Mouse (Mus musculus): ENCODE data around the gene Car10. TPM values are rescaled to one million over a fixed set of nuclear protein-coding genes. Genes with fewer than 3 reads are reported as not detected.

Gene Car10
- not detected in 2 replicates for polyA plus RNA-seq (2012; rRNA removed)

DNA sequence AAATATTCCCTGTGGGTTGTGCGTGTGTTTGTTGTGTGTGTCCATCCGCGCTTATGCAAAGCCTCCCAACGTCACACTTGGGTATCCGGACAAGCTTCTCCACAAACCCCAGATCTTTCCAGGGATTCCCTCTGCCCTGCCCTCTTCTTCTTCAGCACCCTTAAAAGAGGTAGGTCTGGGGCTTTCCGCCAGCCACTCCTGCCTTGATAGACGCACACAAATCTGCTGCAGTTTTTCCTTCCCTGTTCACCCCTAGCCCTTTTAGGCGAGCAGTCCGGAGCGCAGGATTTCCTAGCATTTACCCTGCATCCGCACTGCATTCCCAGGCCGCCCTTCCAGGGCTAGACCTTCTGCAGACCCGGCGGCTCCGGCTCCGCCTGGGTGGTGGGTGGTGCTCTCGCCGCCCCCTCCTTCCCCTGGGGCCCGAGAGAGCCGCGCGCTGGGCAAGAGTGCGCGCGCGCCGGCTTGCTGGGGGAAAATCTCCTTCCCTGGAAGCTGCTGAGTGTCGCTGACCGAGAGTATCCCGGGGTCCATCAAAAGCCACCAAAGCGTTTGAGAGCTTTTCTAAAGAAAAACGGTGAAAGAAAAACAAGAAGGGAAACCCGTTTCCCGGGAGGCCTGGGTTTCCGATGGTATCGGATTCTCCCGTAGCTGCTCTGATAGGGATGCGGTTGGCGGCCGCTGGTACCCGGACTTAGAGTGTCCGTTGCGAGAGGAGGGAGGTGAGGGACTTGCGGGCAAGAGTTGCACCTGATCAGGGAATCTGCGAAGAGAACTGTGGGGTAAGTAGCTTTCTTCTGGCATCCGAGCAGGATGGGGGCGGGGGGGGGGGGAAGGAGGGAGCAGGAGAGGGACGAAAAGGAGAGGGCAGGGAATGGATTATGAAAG is at the start of gene Car10:
Gene Car10, plus strand, starts transcription at position 88 of the 888 bp plus-strand sequence.
- no peak within 1 kb of the TSS for H3K27ac ChIP-seq (ENCODE audit: insufficient read depth, low read depth, low read length)
- no peaks in the 10 kb centered on the region for H3K36me3 ChIP-seq (ENCODE audit: control insufficient read depth, insufficient read depth, low read length)
- no peak within 1 kb of the TSS for H3K4me3 ChIP-seq (ENCODE audit: insufficient read depth, low read depth, low read length)
- H3K4me1 ChIP-seq (ENCODE audit: control insufficient read depth, insufficient read depth, low read length): no peaks in the 10 kb centered on the region
- 1% methylated on average over 48 of the region's 48 CpGs for WGBS
- DNase-seq: no peak
- peaks cover 3% of the 10 kb centered on the region; the same call in 1 of the 2 replicates for H3K27me3 ChIP-seq (replicated peaks; ENCODE audit: control insufficient read depth, insufficient read depth, low read length)
- no peak for TF ChIP-seq POLR2A (IDR thresholded peaks at IDR 0.05; ENCODE audit: low read depth, low read length)
- no peak for TF ChIP-seq CTCF (conservative IDR thresholded peaks at IDR 0.05; ENCODE audit: insufficient read depth, insufficient read length, low read depth, low read length)

DNA sequence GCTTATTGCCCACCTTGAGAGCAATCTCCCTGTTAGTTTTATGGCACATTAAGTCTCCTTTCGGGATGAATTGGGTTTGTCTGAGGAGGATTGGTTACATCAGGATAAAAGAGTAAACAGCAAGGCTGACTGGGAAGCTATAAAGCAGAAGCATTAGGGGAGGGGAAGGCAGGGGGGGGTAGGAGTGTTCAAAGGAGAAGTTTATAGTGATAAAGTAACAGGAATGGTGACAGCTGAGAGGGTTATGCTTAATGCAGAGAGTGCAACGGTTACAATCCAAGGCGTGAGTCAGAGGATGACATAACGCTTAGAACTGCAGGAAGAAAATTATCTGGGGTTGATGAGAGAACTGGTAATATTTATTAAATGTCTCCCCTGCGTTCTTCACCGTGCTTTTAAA is 32.8 kb upstream of the Car10 start:
- Histone ChIP-seq H3K27ac (ENCODE audit: insufficient read depth, low read depth, low read length) (no peak overlapping the region), H3K4me1 (ENCODE audit: control insufficient read depth, insufficient read depth, low read length) (no peaks in the 10 kb centered on the region), H3K4me3 (ENCODE audit: insufficient read depth, low read depth, low read length) (no peak overlapping the region), H3K27me3 (replicated peaks; ENCODE audit: control insufficient read depth, insufficient read depth, low read length) (no peaks in the 10 kb centered on the region), H3K36me3 (ENCODE audit: control insufficient read depth, insufficient read depth, low read length) (no peaks in the 10 kb centered on the region)
- DNase-seq: no peak
- WGBS: 28% methylated on average over 6 of the region's 6 CpGs
- TF ChIP-seq CTCF (conservative IDR thresholded peaks at IDR 0.05; ENCODE audit: insufficient read depth, insufficient read length, low read depth, low read length) (no peak), POLR2A (IDR thresholded peaks at IDR 0.05; ENCODE audit: low read depth, low read length) (no peak)

- Histone ChIP-seq H3K27me3 (replicated peaks; ENCODE audit: control insufficient read depth, insufficient read depth, low read length) (no peaks in the 10 kb centered on the region), H3K4me1 (ENCODE audit: control insufficient read depth, insufficient read depth, low read length) (no peaks in the 10 kb centered on the region), H3K36me3 (ENCODE audit: control insufficient read depth, insufficient read depth, low read length) (no peaks in the 10 kb centered on the region), H3K27ac (ENCODE audit: insufficient read depth, low read depth, low read length) (no peak overlapping the region), H3K4me3 (ENCODE audit: insufficient read depth, low read depth, low read length) (no peak overlapping the region)
- 58% methylated on average over 3 of the region's 3 CpGs for WGBS
- no peak for DNase-seq
- TF ChIP-seq POLR2A (IDR thresholded peaks at IDR 0.05; ENCODE audit: low read depth, low read length): no peak
- TF ChIP-seq CTCF (conservative IDR thresholded peaks at IDR 0.05; ENCODE audit: insufficient read depth, insufficient read length, low read depth, low read length): no peak
Measured at GRCm38 (mm10) chr11:93065656-93066181, 32.1 kb upstream of the Car10 start.

DNA sequence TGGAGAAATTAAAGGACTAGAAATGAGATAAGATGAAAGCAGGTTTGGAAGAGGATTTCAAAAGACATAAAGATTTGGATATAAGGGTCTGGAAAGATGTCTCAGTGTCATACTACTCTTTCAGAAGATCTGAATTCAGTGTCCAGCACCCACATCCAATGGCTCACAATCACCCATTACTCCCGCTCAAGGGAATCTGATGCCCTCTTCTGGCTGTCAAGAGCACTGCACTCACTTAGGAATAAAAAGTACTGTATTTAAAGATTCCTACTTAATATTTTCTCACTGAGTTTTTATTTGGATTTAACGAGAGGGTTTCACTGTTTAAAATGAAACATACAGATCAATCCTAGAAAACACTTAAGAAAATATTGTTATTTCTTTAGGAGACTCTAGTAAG is 2.2 kb upstream of the Car10 start:
- DNase-seq: no peak
- WGBS: 16% methylated on average over 2 of the region's 2 CpGs
- no peak overlapping the region for H3K4me3 ChIP-seq (ENCODE audit: insufficient read depth, low read depth, low read length)
- H3K4me1 ChIP-seq (ENCODE audit: control insufficient read depth, insufficient read depth, low read length): no peaks in the 10 kb centered on the region
- no peak overlapping the region for H3K27ac ChIP-seq (ENCODE audit: insufficient read depth, low read depth, low read length)
- H3K27me3 ChIP-seq (replicated peaks; ENCODE audit: control insufficient read depth, insufficient read depth, low read length): peaks cover 3% of the 10 kb centered on the region; the same call in 1 of the 2 replicates
- no peaks in the 10 kb centered on the region for H3K36me3 ChIP-seq (ENCODE audit: control insufficient read depth, insufficient read depth, low read length)
- TF ChIP-seq CTCF (conservative IDR thresholded peaks at IDR 0.05; ENCODE audit: insufficient read depth, insufficient read length, low read depth, low read length) (no peak), POLR2A (IDR thresholded peaks at IDR 0.05; ENCODE audit: low read depth, low read length) (no peak)

DNA sequence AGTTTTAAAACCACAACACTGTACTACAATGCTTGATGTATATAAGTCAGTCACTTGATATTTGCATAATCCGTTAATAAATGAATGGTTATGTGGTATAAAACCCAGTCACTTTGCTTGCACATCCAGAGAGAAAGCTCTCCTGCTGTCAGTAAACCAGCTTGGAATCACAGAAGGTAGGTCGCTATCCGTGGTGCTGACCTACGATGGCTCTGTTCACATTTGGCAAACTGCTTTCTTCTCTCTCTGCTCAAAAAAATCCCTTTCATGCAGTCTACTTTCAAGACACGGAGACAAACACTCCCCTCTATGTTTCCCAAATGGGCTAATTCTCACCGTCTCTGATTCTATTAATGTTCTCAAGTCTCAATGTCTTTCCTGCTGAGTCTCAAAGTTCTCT is 827 bp upstream of the Car10 start:
- TF ChIP-seq POLR2A (IDR thresholded peaks at IDR 0.05; ENCODE audit: low read depth, low read length): no peak
- no peak for TF ChIP-seq CTCF (conservative IDR thresholded peaks at IDR 0.05; ENCODE audit: insufficient read depth, insufficient read length, low read depth, low read length)
- Histone ChIP-seq H3K36me3 (ENCODE audit: control insufficient read depth, insufficient read depth, low read length) (no peaks in the 10 kb centered on the region), H3K4me3 (ENCODE audit: insufficient read depth, low read depth, low read length) (no peak overlapping the region), H3K27me3 (replicated peaks; ENCODE audit: control insufficient read depth, insufficient read depth, low read length) (peaks cover 3% of the 10 kb centered on the region; the same call in 1 of the 2 replicates), H3K4me1 (ENCODE audit: control insufficient read depth, insufficient read depth, low read length) (no peaks in the 10 kb centered on the region), H3K27ac (ENCODE audit: insufficient read depth, low read depth, low read length) (no peak overlapping the region)
- 1% methylated on average over 6 of the region's 6 CpGs for WGBS
- DNase-seq: peak; percentile 19

GRCm38 (mm10) chr11:93097431-93097851 is 387 bp upstream of the Car10 start:
- 6% methylated on average over 14 of the region's 14 CpGs for WGBS
- Histone ChIP-seq H3K4me1 (ENCODE audit: control insufficient read depth, insufficient read depth, low read length) (no peaks in the 10 kb centered on the region), H3K36me3 (ENCODE audit: control insufficient read depth, insufficient read depth, low read length) (no peaks in the 10 kb centered on the region), H3K4me3 (ENCODE audit: insufficient read depth, low read depth, low read length) (no peak overlapping the region), H3K27me3 (replicated peaks; ENCODE audit: control insufficient read depth, insufficient read depth, low read length) (peaks cover 3% of the 10 kb centered on the region; the same call in 1 of the 2 replicates), H3K27ac (ENCODE audit: insufficient read depth, low read depth, low read length) (no peak overlapping the region)
- TF ChIP-seq POLR2A (IDR thresholded peaks at IDR 0.05; ENCODE audit: low read depth, low read length) (no peak), CTCF (conservative IDR thresholded peaks at IDR 0.05; ENCODE audit: insufficient read depth, insufficient read length, low read depth, low read length) (no peak)
- DNase-seq: no peak

GRCm38 (mm10) chr11:93098933-93099381 is 1.1 kb downstream of the Car10 start:
- H3K27ac ChIP-seq (ENCODE audit: insufficient read depth, low read depth, low read length): no peak overlapping the region
- WGBS: 1% methylated on average over 36 of the region's 37 CpGs
- TF ChIP-seq CTCF (conservative IDR thresholded peaks at IDR 0.05; ENCODE audit: insufficient read depth, insufficient read length, low read depth, low read length): no peak
- no peak for TF ChIP-seq POLR2A (IDR thresholded peaks at IDR 0.05; ENCODE audit: low read depth, low read length)
- no peak for DNase-seq
- H3K4me1 ChIP-seq (ENCODE audit: control insufficient read depth, insufficient read depth, low read length): no peaks in the 10 kb centered on the region
- H3K36me3 ChIP-seq (ENCODE audit: control insufficient read depth, insufficient read depth, low read length): no peaks in the 10 kb centered on the region
- H3K4me3 ChIP-seq (ENCODE audit: insufficient read depth, low read depth, low read length): no peak overlapping the region
- peaks cover 3% of the 10 kb centered on the region; the same call in 1 of the 2 replicates for H3K27me3 ChIP-seq (replicated peaks; ENCODE audit: control insufficient read depth, insufficient read depth, low read length)
